Mouse (Mus musculus) adipocyte (in vitro differentiated cells): Measurements from ENCODE around the gene Rph3a.
"Not testable (repeated sequence)": the region's sequence is repeated elsewhere in the genome, so short reads cannot be mapped to it uniquely, and the experiment has no call there.

Experiments
- DNase-seq: peaks from one replicate; pipeline ENCODE4 v3.0.0-alpha.2; 2016; ENCODE audit warnings: low spot score

The Rph3a gene

GRCm38 (mm10) chr5:120972278-120972677 is 37.6 kb downstream of the Rph3a start:
- no peak for DNase-seq

GRCm38 (mm10) chr5:120971326-120971725 is 38.6 kb downstream of the Rph3a start:
- no peak for DNase-seq

GRCm38 (mm10) chr5:120969703-120970102 is 40.2 kb downstream of the Rph3a start:
- DNase-seq: no peak

- DNase-seq: no peak
Measured at GRCm38 (mm10) chr5:120968799-120969198, 41.1 kb downstream of the Rph3a start.

- DNase-seq: no peak
Measured at GRCm38 (mm10) chr5:120968134-120968532, 41.8 kb downstream of the Rph3a start.

GRCm38 (mm10) chr5:120967355-120968133 is 42.3 kb downstream of the Rph3a start:
- DNase-seq: no peak

GRCm38 (mm10) chr5:120966894-120967293 is 43.0 kb downstream of the Rph3a start:
- no peak for DNase-seq

- no peak for DNase-seq
Measured at GRCm38 (mm10) chr5:120966156-120966555, 43.7 kb downstream of the Rph3a start.

- no peak for DNase-seq
Measured at GRCm38 (mm10) chr5:120961004-120961403, 48.9 kb downstream of the Rph3a start.

GRCm38 (mm10) chr5:120953974-120954373 is 55.9 kb downstream of the Rph3a start:
- DNase-seq: peak; percentile 16

GRCm38 (mm10) chr5:120952242-120952770 is 57.6 kb downstream of the Rph3a start:
- no peak for DNase-seq

- no peak for DNase-seq
Measured at GRCm38 (mm10) chr5:120942076-120942475, 67.8 kb downstream of the Rph3a start.

- DNase-seq: no peak
Measured at GRCm38 (mm10) chr5:120938586-120938985, 71.3 kb downstream of the Rph3a start.

GRCm38 (mm10) chr5:120937841-120938240 is 72.1 kb downstream of the Rph3a start:
- no peak for DNase-seq

- DNase-seq: no peak
Measured at GRCm38 (mm10) chr5:120933966-120934365, 75.9 kb downstream of the Rph3a start.

- DNase-seq: no peak
Measured at GRCm38 (mm10) chr5:120927036-120927435, 82.9 kb downstream of the Rph3a start.

GRCm38 (mm10) chr5:120926311-120926710 is 83.6 kb downstream of the Rph3a start:
- not testable (repeated sequence) for DNase-seq

GRCm38 (mm10) chr5:120924520-120924919 is 85.4 kb downstream of the Rph3a start:
- DNase-seq: not testable (repeated sequence)

GRCm38 (mm10) chr5:120923969-120924368 is 85.9 kb downstream of the Rph3a start:
- no peak for DNase-seq

- no peak for DNase-seq
Measured at GRCm38 (mm10) chr5:120920296-120920695, 89.6 kb downstream of the Rph3a start.

- not testable (repeated sequence) for DNase-seq
Measured at GRCm38 (mm10) chr5:120919156-120919935, 90.5 kb downstream of the Rph3a start.

- DNase-seq: not testable (repeated sequence)
Measured at GRCm38 (mm10) chr5:120914204-120914603, 95.7 kb downstream of the Rph3a start, which contains the start of gene Oas1d. Gene Oas1d (plus strand): TSS chr5:120914536.
